Mouse (Mus musculus) heart, embryonic 11.5 days (tissue): ENCODE results near the gene Batf3. TPM values are rescaled to one million over a fixed set of nuclear protein-coding genes. Genes with fewer than 3 reads are reported as not detected.
"Not testable (repeated sequence)": the region's sequence is repeated elsewhere in the genome, so short reads cannot be mapped to it uniquely, and the experiment has no call there.

Experiments used
- ATAC-seq: fragments of 200-750 bp; cut with Nextera tagmentation; replicated peaks from 2 replicates; pipeline ENCODE4 v1.8.0; 2017; ENCODE audit warnings: moderate library complexity; ENCODE audit not compliant: insufficient number of reproducible peaks, low FRiP score, low TSS enrichment
- H3K27ac ChIP-seq: fragments of 300-500 bp; sonication (generic); 2 replicates; pipeline ENCODE4 v1.5.1; 2014; ENCODE audit warnings: mild to moderate bottlenecking, low read depth, low read length
- H3K27me3 ChIP-seq: fragments of 300-500 bp; sonication (generic); 2 replicates; pipeline ENCODE4 v1.6.1; 2014; ENCODE audit warnings: mild to moderate bottlenecking, low read length, mixed read lengths; ENCODE audit not compliant: control insufficient read depth, insufficient read depth
- H3K36me3 ChIP-seq: fragments of 300-500 bp; sonication (generic); 2 replicates; pipeline ENCODE4 v1.6.1; 2014; ENCODE audit warnings: mild to moderate bottlenecking, low read length, moderate library complexity, mixed read lengths; ENCODE audit not compliant: control insufficient read depth, insufficient read depth
- H3K4me1 ChIP-seq: fragments of 300-500 bp; sonication (generic); 2 replicates; pipeline ENCODE4 v1.6.1; 2014; ENCODE audit warnings: low read length; ENCODE audit not compliant: control insufficient read depth, insufficient read depth
- H3K4me2 ChIP-seq: fragments of 300-500 bp; sonication (generic); 2 replicates; pipeline ENCODE4 v1.6.1; 2014; ENCODE audit warnings: mild to moderate bottlenecking, moderate library complexity
- H3K4me3 ChIP-seq: fragments of 300-500 bp; sonication (generic); 2 replicates; pipeline ENCODE4 v1.5.1; 2014; ENCODE audit warnings: low read depth, low read length
- H3K9ac ChIP-seq: fragments of 300-500 bp; sonication (generic); 2 replicates; pipeline ENCODE4 v1.6.1; 2014; ENCODE audit warnings: mild to moderate bottlenecking, low read depth, low read length, moderate library complexity
- H3K9me3 ChIP-seq: fragments of 300-500 bp; sonication (generic); replicated peaks from 2 replicates; pipeline ENCODE4 v1.6.1; 2016; ENCODE audit warnings: low read length; ENCODE audit not compliant: control insufficient read depth
- WGBS: fragments of 180-500 bp; shearing (Covaris S2); extraction: QIAGEN DNeasy Blood & Tissue Kit; methylation state at CpG from one replicate; pipeline ENCODE4 v1.1.7; 2014; ENCODE audit not compliant: insufficient replicate concordance; 5-methylcytosine and 5-hydroxymethylcytosine counted together
- polyA plus RNA-seq: library from polyadenylated mRNA; unstranded; fragments of >200 nt; fragmentation: Nextera tagmentation; extraction: Ambion mirVana; gene quantifications from 2 replicates; pipeline ENCODE4 v1.2.1, GENCODE M21; 2014

Gene Batf3
- polyA plus RNA-seq, 1 experiment from 2014 or later: 5.1 TPM

- Histone ChIP-seq H3K4me3 (no peak overlapping the region), H3K36me3 (no peaks in the 10 kb centered on the region), H3K4me2 (no peak overlapping the region), H3K9ac (no peak overlapping the region), H3K9me3 (no peaks in the 10 kb centered on the region), H3K27ac (no peak overlapping the region), H3K27me3 (no peaks in the 10 kb centered on the region), H3K4me1 (peaks cover 8% of the 10 kb centered on the region)
- ATAC-seq: no peak
- 69% methylated on average over 5 of the region's 5 CpGs for WGBS
Observed at GRCm38 (mm10) chr1:191132240-191132639, 34.6 kb downstream of the Batf3 start.

- H3K9me3 ChIP-seq: no peaks in the 10 kb centered on the region
- H3K36me3 ChIP-seq: no peaks in the 10 kb centered on the region
- no peaks in the 10 kb centered on the region for H3K27me3 ChIP-seq
- WGBS: 46% methylated on average over 5 of the region's 5 CpGs
- peaks cover 8% of the 10 kb centered on the region for H3K4me1 ChIP-seq
- H3K4me3 ChIP-seq: no peak overlapping the region
- peak overlapping the region; percentile 5; the same call in 1 of the 2 replicates for H3K27ac ChIP-seq
- no peak overlapping the region for H3K4me2 ChIP-seq
- ATAC-seq: peak; percentile 50; the same call in 1 of the 2 replicates
- H3K9ac ChIP-seq: no peak overlapping the region
Observed at GRCm38 (mm10) chr1:191132934-191133333, 35.3 kb downstream of the Batf3 start.

GRCm38 (mm10) chr1:191135406-191135805, 37.8 kb downstream of the Batf3 start:
- 61% methylated on average over 4 of the region's 4 CpGs for WGBS
- no peak overlapping the region for H3K9ac ChIP-seq

GRCm38 (mm10) chr1:191138436-191138835, 40.8 kb downstream of the Batf3 start:
- no peaks in the 10 kb centered on the region for H3K27me3 ChIP-seq
- ATAC-seq: no peak
- 91% methylated on average over 4 of the region's 4 CpGs for WGBS
- H3K27ac ChIP-seq: 0 out of 2 replicates have a peak overlapping the region, but pooled peaks have one; percentile 66
- H3K9me3 ChIP-seq: no peaks in the 10 kb centered on the region
- H3K4me2 ChIP-seq: no peak overlapping the region
- H3K4me1 ChIP-seq: no peaks in the 10 kb centered on the region; the same call in 1 of the 2 replicates
- H3K9ac ChIP-seq: no peak overlapping the region
- H3K36me3 ChIP-seq: no peaks in the 10 kb centered on the region
- no peak overlapping the region for H3K4me3 ChIP-seq

More at GRCm38 (mm10) chr1:191135406-191135805, 37.8 kb downstream of the Batf3 start:
- H3K4me1 ChIP-seq: peaks cover 8% of the 10 kb centered on the region
- no peaks in the 10 kb centered on the region for H3K36me3 ChIP-seq
- no peak overlapping the region for H3K27ac ChIP-seq
- no peaks in the 10 kb centered on the region for H3K9me3 ChIP-seq
- no peak overlapping the region for H3K4me3 ChIP-seq
- no peak for ATAC-seq
- H3K4me2 ChIP-seq: no peak overlapping the region
- no peaks in the 10 kb centered on the region for H3K27me3 ChIP-seq

GRCm38 (mm10) chr1:191138874-191139495, 41.3 kb downstream of the Batf3 start:
- Histone ChIP-seq H3K9ac (no peak overlapping the region), H3K4me1 (no peaks in the 10 kb centered on the region; the same call in 1 of the 2 replicates), H3K27ac (peak overlapping the region; percentile 66), H3K36me3 (no peaks in the 10 kb centered on the region), H3K27me3 (no peaks in the 10 kb centered on the region), H3K9me3 (no peaks in the 10 kb centered on the region), H3K4me2 (peak overlapping the region; percentile 11; the same call in 1 of the 2 replicates), H3K4me3 (no peak overlapping the region)
- no peak for ATAC-seq
- WGBS: 27% methylated on average over 7 of the region's 7 CpGs

- 78% methylated on average over 8 of the region's 8 CpGs for WGBS
- ATAC-seq: no peak
Observed at GRCm38 (mm10) chr1:191140983-191141382, 43.3 kb downstream of the Batf3 start.

GRCm38 (mm10) chr1:191149489-191149888, 51.8 kb downstream of the Batf3 start:
- H3K4me2 ChIP-seq, H3K36me3 ChIP-seq, H3K4me1 ChIP-seq, H3K27me3 ChIP-seq, H3K9ac ChIP-seq, H3K4me3 ChIP-seq, ATAC-seq, H3K27ac ChIP-seq, H3K9me3 ChIP-seq: not testable (repeated sequence)
- WGBS: 73% methylated on average over 5 of the region's 5 CpGs

More at GRCm38 (mm10) chr1:191140983-191141382, 43.3 kb downstream of the Batf3 start:
- H3K4me3 ChIP-seq: no peak overlapping the region
- H3K27me3 ChIP-seq: no peaks in the 10 kb centered on the region
- no peaks in the 10 kb centered on the region for H3K9me3 ChIP-seq
- H3K9ac ChIP-seq: no peak overlapping the region
- no peaks in the 10 kb centered on the region for H3K36me3 ChIP-seq
- H3K4me1 ChIP-seq: no peaks in the 10 kb centered on the region; the same call in 1 of the 2 replicates
- H3K4me2 ChIP-seq: no peak overlapping the region
- no peak overlapping the region for H3K27ac ChIP-seq

GRCm38 (mm10) chr1:191150924-191151605, 53.4 kb downstream of the Batf3 start:
- Histone ChIP-seq H3K27me3 (no peaks in the 10 kb centered on the region), H3K36me3 (no peaks in the 10 kb centered on the region), H3K4me1 (peaks cover 3% of the 10 kb centered on the region; the same call in 1 of the 2 replicates), H3K27ac (no peak overlapping the region), H3K4me3 (no peak overlapping the region), H3K4me2 (no peak overlapping the region), H3K9me3 (no peaks in the 10 kb centered on the region; the same call in 1 of the 2 replicates), H3K9ac (no peak overlapping the region)
- 68% methylated on average over 8 of the region's 8 CpGs for WGBS
- no peak for ATAC-seq
